Mouse (Mus musculus) stomach, embryonic 14.5 days (tissue): Measurements from ENCODE around the gene Atp6v1fnb. TPM values are rescaled to one million over a fixed set of nuclear protein-coding genes. Genes with fewer than 3 reads are reported as not detected.

Experiments
- ATAC-seq: fragments of 200-750 bp; cut with Nextera tagmentation; 2 replicates; pipeline ENCODE4 v1.8.0; 2017; ENCODE audit warnings: low read depth, moderate TSS enrichment; ENCODE audit not compliant: insufficient number of reproducible peaks, insufficient read depth, low FRiP score
- H3K27ac ChIP-seq: fragments of 300-500 bp; sonication (generic); 2 replicates; pipeline ENCODE4 v1.5.1; 2014; ENCODE audit warnings: mild to moderate bottlenecking, low read length, moderate library complexity, mixed read lengths
- H3K27me3 ChIP-seq: fragments of 300-500 bp; sonication (generic); 2 replicates; pipeline ENCODE4 v1.6.1; 2014; ENCODE audit warnings: low read length, control low read depth, mixed read lengths; ENCODE audit not compliant: control insufficient read depth, insufficient read depth
- H3K36me3 ChIP-seq: fragments of 300-500 bp; sonication (generic); 2 replicates; pipeline ENCODE4 v1.6.1; 2014; ENCODE audit warnings: mild to moderate bottlenecking, control low read depth, low read length, moderate library complexity, mixed read lengths; ENCODE audit not compliant: control insufficient read depth, insufficient read depth
- H3K4me1 ChIP-seq: fragments of 300-500 bp; sonication (generic); 2 replicates; pipeline ENCODE4 v1.6.1; 2014; ENCODE audit warnings: low read length, control low read depth, mixed read lengths; ENCODE audit not compliant: control insufficient read depth, insufficient read depth
- H3K4me2 ChIP-seq: fragments of 300-500 bp; sonication (generic); replicated peaks from 2 replicates; pipeline ENCODE4 v1.6.1; 2014; ENCODE audit warnings: low read depth, low read length, control low read depth
- H3K4me3 ChIP-seq: fragments of 300-500 bp; sonication (generic); 2 replicates; pipeline ENCODE4 v1.5.1; 2014; ENCODE audit warnings: low read depth, low read length, control low read depth
- H3K9ac ChIP-seq: fragments of 300-500 bp; sonication (generic); replicated peaks from 2 replicates; pipeline ENCODE4 v1.6.1; 2014; ENCODE audit warnings: low read depth, mild to moderate bottlenecking, control low read depth, low read length, moderate library complexity, mixed read lengths
- H3K9me3 ChIP-seq: fragments of 300-500 bp; sonication (generic); 2 replicates; pipeline ENCODE4 v1.6.1; 2016; ENCODE audit warnings: low read depth, low read length, control low read depth; ENCODE audit not compliant: control insufficient read depth
- WGBS: fragments of 180-500 bp; shearing (Covaris S2); extraction: QIAGEN DNeasy Blood & Tissue Kit; methylation state at CpG from one replicate; pipeline ENCODE4 v1.1.7; 2014; 5-methylcytosine and 5-hydroxymethylcytosine counted together
- polyA plus RNA-seq: library from polyadenylated mRNA; unstranded; fragments of >200 nt; fragmentation: Nextera tagmentation; extraction: Ambion mirVana; gene quantifications from 2 replicates; pipeline ENCODE4 v1.2.1, GENCODE M21; 2014

Atp6v1fnb gene
- polyA plus RNA-seq, 1 experiment from 2014 or later, result not detected

GRCm38 (mm10) chr6:29500177-29500576 is 28.9 kb downstream of the Atp6v1fnb start:
- H3K36me3 ChIP-seq, result no peaks in the 10 kb centered on the region; the same call in none of the 2 replicates
- WGBS, result 91% methylated on average over 7 of the region's 7 CpGs

DNA sequence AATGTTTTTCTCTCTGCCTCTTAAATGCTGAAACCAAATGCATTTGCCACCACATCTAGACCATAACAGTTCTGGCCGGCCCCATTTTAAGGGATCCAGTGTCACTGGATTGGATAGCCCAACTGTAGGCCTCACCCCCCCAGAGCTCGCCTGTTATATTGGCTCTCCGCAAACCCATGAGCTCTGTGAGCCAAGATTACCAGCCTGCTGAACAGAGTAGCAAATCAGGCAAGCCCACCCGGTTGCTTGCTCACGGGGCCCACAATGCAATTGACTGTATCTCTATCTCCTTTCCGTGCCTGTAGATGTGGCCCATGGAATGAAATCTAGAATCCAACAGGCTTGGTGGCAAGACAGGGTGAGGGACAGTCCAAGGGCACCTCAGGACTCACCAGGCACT is 29.6 kb downstream of the Atp6v1fnb start:
- no peak overlapping the region for H3K4me3 ChIP-seq

More at GRCm38 (mm10) chr6:29500177-29500576, 28.9 kb downstream of the Atp6v1fnb start:
- Histone ChIP-seq H3K27me3 (no peaks in the 10 kb centered on the region), H3K9me3 (no peaks in the 10 kb centered on the region), H3K4me2 (no peak overlapping the region), H3K9ac (no peak overlapping the region), H3K4me3 (no peak overlapping the region), H3K4me1 (no peaks in the 10 kb centered on the region), H3K27ac (no peak overlapping the region)
- no peak for ATAC-seq

GRCm38 (mm10) chr6:29501599-29501998 is 30.4 kb downstream of the Atp6v1fnb start:
- no peak overlapping the region for H3K4me3 ChIP-seq
- no peaks in the 10 kb centered on the region; the same call in 1 of the 2 replicates for H3K36me3 ChIP-seq
- no peak overlapping the region for H3K4me2 ChIP-seq
- ATAC-seq, result no peak
- H3K9ac ChIP-seq, result no peak overlapping the region
- WGBS, result 95% methylated on average over 1 of the region's 1 CpGs
- no peaks in the 10 kb centered on the region for H3K9me3 ChIP-seq
- no peaks in the 10 kb centered on the region for H3K4me1 ChIP-seq
- no peak overlapping the region for H3K27ac ChIP-seq
- no peaks in the 10 kb centered on the region for H3K27me3 ChIP-seq

More for the DNA sequence above, 29.6 kb downstream of the Atp6v1fnb start:
- Histone ChIP-seq H3K9me3 (no peaks in the 10 kb centered on the region), H3K4me2 (no peak overlapping the region), H3K9ac (no peak overlapping the region), H3K27me3 (no peaks in the 10 kb centered on the region), H3K36me3 (no peaks in the 10 kb centered on the region; the same call in none of the 2 replicates), H3K4me1 (no peaks in the 10 kb centered on the region), H3K27ac (no peak overlapping the region)
- no peak for ATAC-seq
- 93% methylated on average over 6 of the region's 6 CpGs for WGBS

GRCm38 (mm10) chr6:29505493-29505892 is 34.3 kb downstream of the Atp6v1fnb start:
- Histone ChIP-seq H3K36me3 (no peaks in the 10 kb centered on the region), H3K9me3 (no peaks in the 10 kb centered on the region), H3K27ac (no peak overlapping the region), H3K9ac (no peak overlapping the region), H3K27me3 (no peaks in the 10 kb centered on the region), H3K4me1 (peaks cover 15% of the 10 kb centered on the region), H3K4me2 (0 out of 2 replicates have a peak overlapping the region, but pooled peaks have one; percentile 7), H3K4me3 (no peak overlapping the region)
- WGBS, result 90% methylated on average over 5 of the region's 5 CpGs
- ATAC-seq, result no peak

DNA sequence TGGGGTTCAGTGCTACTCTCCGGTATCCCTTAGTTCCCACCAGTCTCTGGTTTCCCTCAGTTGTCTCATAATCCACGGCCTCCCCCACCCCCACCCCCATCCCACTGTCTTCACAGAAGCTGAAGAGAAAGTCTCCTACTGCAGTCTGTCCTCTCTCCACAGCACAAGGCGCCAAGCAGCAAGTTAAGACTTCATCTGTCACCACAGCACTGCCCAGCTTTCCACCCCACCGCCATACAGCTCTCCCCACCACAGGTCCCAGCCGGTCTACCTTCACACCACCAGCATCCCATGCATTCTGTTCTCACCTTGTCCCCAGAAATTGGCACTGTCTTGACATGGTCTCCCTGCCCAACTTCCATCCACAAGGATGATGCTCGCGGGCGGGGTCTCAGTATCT is 35.6 kb downstream of the Atp6v1fnb start:
- Histone ChIP-seq H3K4me2 (peak overlapping the region; percentile 69), H3K27ac (no peak overlapping the region), H3K27me3 (no peaks in the 10 kb centered on the region), H3K36me3 (no peaks in the 10 kb centered on the region), H3K9me3 (no peaks in the 10 kb centered on the region), H3K9ac (peak overlapping the region; percentile 52; the same call in 1 of the 2 replicates), H3K4me3 (peak overlapping the region; percentile 58), H3K4me1 (peaks cover 15% of the 10 kb centered on the region)
- ATAC-seq, result no peak
- 21% methylated on average over 8 of the region's 8 CpGs for WGBS

DNA sequence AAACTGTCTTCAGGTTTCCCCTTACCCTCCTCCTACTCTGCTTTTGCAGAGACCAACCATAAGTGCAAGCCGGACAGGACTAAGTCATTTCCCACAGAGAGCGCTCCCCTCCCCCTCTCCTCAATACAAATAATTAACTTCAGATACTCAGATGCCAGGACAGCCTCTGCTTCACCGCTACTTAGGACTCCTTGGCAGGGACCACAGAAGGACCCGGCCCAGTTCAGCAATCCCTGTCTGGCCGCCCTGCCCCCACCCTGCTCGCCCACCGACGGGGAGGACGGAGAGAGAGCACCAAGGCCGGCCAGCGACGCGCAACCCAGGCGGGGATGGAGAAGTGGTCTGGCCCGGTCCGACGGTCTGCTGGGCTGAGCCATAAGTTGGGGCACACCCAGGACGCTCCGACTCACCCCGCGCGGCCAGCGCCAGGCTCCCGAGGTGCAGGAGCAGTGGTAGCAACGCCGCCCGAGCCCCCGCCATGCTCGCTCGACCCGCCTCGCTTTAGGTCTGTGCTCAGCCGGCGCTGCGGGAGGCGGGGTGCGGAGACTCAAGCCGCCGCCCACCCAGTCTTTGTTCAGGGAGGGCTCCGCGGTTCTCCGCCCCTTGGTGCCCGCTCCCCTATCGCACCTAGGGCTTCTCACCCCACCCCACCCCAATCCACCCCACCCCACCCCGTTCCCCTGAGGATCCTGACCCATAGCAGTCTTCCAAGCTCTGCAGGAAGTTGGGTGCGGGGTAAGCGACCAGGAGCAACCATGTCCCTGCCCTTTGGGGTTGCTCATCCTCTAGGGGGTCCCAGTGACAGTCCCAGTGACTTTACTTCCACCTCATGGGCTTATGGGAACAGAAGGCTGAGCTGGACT is 36.4 kb downstream of the Atp6v1fnb start, which contains the start of gene Kcp:
TSS of gene Kcp (minus strand) at position 506 of the 863 bp plus-strand sequence.
- under 1% methylated on average over 46 of the region's 47 CpGs for WGBS
- H3K9ac ChIP-seq, result peak within 1 kb of the TSS; percentile 52
- H3K9me3 ChIP-seq, result no peaks in the 10 kb centered on the region
- peaks cover 16% of the 10 kb centered on the region for H3K4me1 ChIP-seq
- peak within 1 kb of the TSS; percentile 58 for H3K4me3 ChIP-seq
- peak; percentile 44; the same call in 1 of the 2 replicates for ATAC-seq
- peak within 1 kb of the TSS; percentile 10; the same call in 1 of the 2 replicates for H3K27ac ChIP-seq
- no peaks in the 10 kb centered on the region for H3K27me3 ChIP-seq
- no peaks in the 10 kb centered on the region for H3K36me3 ChIP-seq
- H3K4me2 ChIP-seq, result peak within 1 kb of the TSS; percentile 69

DNA sequence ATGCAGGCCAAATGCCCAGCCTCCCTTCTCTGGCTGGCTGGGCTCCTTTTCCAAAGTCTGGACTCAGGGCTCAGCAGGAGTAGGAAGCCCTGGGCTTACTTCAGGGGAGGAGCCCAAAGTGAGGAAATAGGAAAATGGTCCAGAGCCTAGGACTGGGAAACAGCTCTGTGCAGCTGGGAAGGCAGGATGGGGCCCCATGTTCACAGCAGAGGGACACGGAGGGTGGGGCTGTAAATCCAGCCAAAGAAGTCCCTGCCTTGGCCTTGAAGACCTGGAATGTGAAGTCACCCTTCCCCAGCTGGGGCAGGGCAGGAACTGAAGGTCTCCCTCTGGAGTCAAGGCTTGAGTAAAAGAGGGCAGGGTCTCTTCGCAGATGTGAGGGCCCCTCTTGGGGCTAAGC is 37.8 kb downstream of the Atp6v1fnb start:
- Histone ChIP-seq H3K27ac (no peak overlapping the region), H3K36me3 (no peaks in the 10 kb centered on the region), H3K4me3 (no peak overlapping the region), H3K4me1 (peaks cover 25% of the 10 kb centered on the region), H3K9me3 (no peaks in the 10 kb centered on the region), H3K9ac (no peak overlapping the region), H3K4me2 (no peak overlapping the region), H3K27me3 (no peaks in the 10 kb centered on the region)
- ATAC-seq, result peak; percentile 38; the same call in 1 of the 2 replicates
- WGBS, result 31% methylated on average over 2 of the region's 2 CpGs

DNA sequence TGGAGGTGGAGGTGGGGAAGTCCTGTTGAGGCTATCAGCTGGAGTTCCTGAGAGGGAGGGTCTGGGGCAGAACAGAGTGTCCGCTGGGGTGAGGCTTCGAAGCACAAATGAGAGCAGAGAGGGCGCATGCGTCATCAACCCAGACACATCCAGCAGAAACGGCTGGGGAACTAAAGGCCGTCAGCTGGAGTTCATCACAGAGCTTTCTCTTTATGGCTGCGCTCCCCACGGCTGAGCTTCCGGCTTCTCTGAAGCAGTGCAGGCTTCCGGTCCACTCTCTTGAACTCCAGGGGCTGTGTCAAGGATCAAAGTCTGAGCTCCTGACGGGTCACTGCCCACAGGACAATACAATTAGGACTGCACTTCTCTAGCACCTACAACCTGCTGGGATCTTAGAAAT is 42.0 kb downstream of the Atp6v1fnb start:
- Histone ChIP-seq H3K9me3 (no peaks in the 10 kb centered on the region), H3K36me3 (no peaks in the 10 kb centered on the region), H3K4me2 (peak overlapping the region; percentile 36), H3K27me3 (no peaks in the 10 kb centered on the region), H3K4me1 (peaks cover 17% of the 10 kb centered on the region), H3K4me3 (peak overlapping the region; percentile 12; the same call in 1 of the 2 replicates), H3K9ac (no peak overlapping the region), H3K27ac (peak overlapping the region; percentile 71)
- WGBS, result under 1% methylated on average over 11 of the region's 11 CpGs
- ATAC-seq, result peak; percentile 77
